Mouse (Mus musculus) spleen, adult 2 months (tissue): ENCODE measurements around the gene Rnf223. TPM values are rescaled to one million over a fixed set of nuclear protein-coding genes. Genes with fewer than 3 reads are reported as not detected.

ENCODE experiments used
- DNase-seq, 2 experiments: peaks; one replicate each; pipeline versions ENCODE4 v3.0.0 to v3.0.0-alpha.2; 2012 to 2021; ENCODE audit warnings: low spot score in 2 of 2, low read depth in 1 of 2
- H3K27ac ChIP-seq: fragments of 200-500 bp; 2 replicates; pipeline ENCODE4 v1.5.1; 2012; ENCODE audit warnings: low read length, inconsistent platforms; ENCODE audit not compliant: insufficient read depth
- H3K27me3 ChIP-seq: fragments of 200-500 bp; 2 replicates; pipeline ENCODE4 v1.6.1; 2012; ENCODE audit warnings: mild to moderate bottlenecking, moderate library complexity, low read length, inconsistent platforms; ENCODE audit not compliant: control insufficient read depth, insufficient read depth
- H3K36me3 ChIP-seq: fragments of 200-500 bp; 2 replicates; pipeline ENCODE4 v1.6.1; 2012; ENCODE audit warnings: mild to moderate bottlenecking, low read length, inconsistent platforms; ENCODE audit not compliant: control insufficient read depth, insufficient read depth
- H3K4me1 ChIP-seq: fragments of 200-500 bp; 2 replicates; pipeline ENCODE4 v1.6.1; 2011; ENCODE audit warnings: inconsistent platforms; ENCODE audit not compliant: control insufficient read depth, insufficient read depth, insufficient read length
- H3K4me3 ChIP-seq: fragments of 200-500 bp; 2 replicates; pipeline ENCODE4 v1.5.1; 2011; ENCODE audit warnings: mild to moderate bottlenecking, inconsistent platforms; ENCODE audit not compliant: insufficient read depth, insufficient read length; ENCODE audit errors: extremely low read depth
- CTCF ChIP-seq: fragments of 200-500 bp; IDR thresholded peaks from 2 replicates; pipeline ENCODE4 v1.5.1; 2011; ENCODE audit warnings: mild to moderate bottlenecking, inconsistent platforms; ENCODE audit not compliant: insufficient read depth, insufficient read length, insufficient replicate concordance; ENCODE audit errors: extremely low read depth
- POLR2A ChIP-seq: fragments of 200-500 bp; IDR thresholded peaks from 2 replicates; pipeline ENCODE4 v1.6.1; 2011; ENCODE audit warnings: low read depth, low read length, inconsistent platforms
- WGBS: fragments of 180-500 bp; shearing (Covaris S2); methylation state at CpG from one replicate; pipeline ENCODE4 v1.1.7; 2018; 5-methylcytosine and 5-hydroxymethylcytosine counted together
- polyA plus RNA-seq: library from polyadenylated mRNA; depleted of rRNA; stranded (reverse); fragments of >200 nt; gene quantifications from 2 replicates; pipeline ENCODE4 v1.2.3, GENCODE M21; 2012

Gene Rnf223
- polyA plus RNA-seq, 1 experiment = 0.67 TPM

- WGBS = 37% methylated on average over 3 of the region's 3 CpGs
- H3K27me3 ChIP-seq = no peaks in the 10 kb centered on the region
- no peaks in the 10 kb centered on the region for H3K4me1 ChIP-seq
- H3K27ac ChIP-seq = no peak overlapping the region
- no peak for DNase-seq
- H3K36me3 ChIP-seq = no peaks in the 10 kb centered on the region
- TF ChIP-seq POLR2A (no peak), CTCF (no peak)
- no peak overlapping the region for H3K4me3 ChIP-seq
Observed at GRCm38 (mm10) chr4:156101481-156101903, 28.8 kb upstream of the Rnf223 start.

- Histone ChIP-seq H3K36me3 (no peaks in the 10 kb centered on the region), H3K27me3 (no peaks in the 10 kb centered on the region), H3K27ac (no peak overlapping the region), H3K4me1 (no peaks in the 10 kb centered on the region), H3K4me3 (no peak overlapping the region)
- 90% methylated on average over 4 of the region's 4 CpGs for WGBS
- TF ChIP-seq CTCF = no peak
- no peak for TF ChIP-seq POLR2A
- no peak for DNase-seq
Observed at GRCm38 (mm10) chr4:156103342-156103741, 27.0 kb upstream of the Rnf223 start.

GRCm38 (mm10) chr4:156108606-156109546 lies 21.4 kb upstream of the Rnf223 start:
- Histone ChIP-seq H3K4me3 (peak overlapping the region; percentile 60), H3K27ac (peak overlapping the region; percentile 56), H3K36me3 (no peaks in the 10 kb centered on the region), H3K4me1 (peaks cover 2% of the 10 kb centered on the region; the same call in 1 of the 2 replicates), H3K27me3 (no peaks in the 10 kb centered on the region)
- 25% methylated on average over 13 of the region's 13 CpGs for WGBS
- TF ChIP-seq POLR2A (no peak), CTCF (no peak)
- DNase-seq = peak in 1 of 2 experiments; percentile 19

- Histone ChIP-seq H3K4me3 (peak within 1 kb of the TSS; percentile 84), H3K4me1 (peaks cover 2% of the 10 kb centered on the region; the same call in 1 of the 2 replicates), H3K36me3 (no peaks in the 10 kb centered on the region), H3K27ac (peak within 1 kb of the TSS; percentile 72), H3K27me3 (no peaks in the 10 kb centered on the region)
- TF ChIP-seq POLR2A = peak; percentile 44
- TF ChIP-seq CTCF = no peak
- DNase-seq = peak; percentile 96 to 97
- WGBS = under 1% methylated on average over 60 of the region's 60 CpGs
Observed at GRCm38 (mm10) chr4:156109570-156110331, 20.6 kb upstream of the Rnf223 start, which contains the start of gene 9430015G10Rik. TSS of gene 9430015G10Rik (plus strand) at chr4:156109982.

DNA sequence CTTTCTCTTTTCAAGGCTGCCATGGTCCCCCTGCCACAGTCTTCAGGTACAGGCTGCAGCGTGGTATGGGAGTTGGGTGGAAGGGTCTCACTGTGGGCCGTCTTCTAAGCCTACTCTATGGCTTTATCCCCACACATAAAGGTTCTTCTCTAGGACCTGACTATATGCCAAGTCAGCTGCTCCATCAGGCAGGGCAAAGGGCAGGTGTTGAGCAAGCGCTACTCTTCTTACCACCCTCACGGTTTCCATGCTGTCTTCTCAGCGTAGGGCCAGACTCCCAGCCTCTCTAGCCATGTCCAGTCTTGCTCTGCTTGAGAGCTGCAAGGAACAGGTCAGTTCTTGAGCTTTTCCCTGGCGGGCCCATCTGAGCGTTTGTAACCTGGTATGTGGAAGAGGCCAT lies 6.2 kb upstream of the Rnf223 start:
- no peak for DNase-seq
- 98% methylated on average over 7 of the region's 7 CpGs for WGBS
- TF ChIP-seq POLR2A (no peak), CTCF (no peak)

GRCm38 (mm10) chr4:156125393-156125792 lies 4.9 kb upstream of the Rnf223 start:
- WGBS = 95% methylated on average over 6 of the region's 6 CpGs
- Histone ChIP-seq H3K4me1 (no peaks in the 10 kb centered on the region), H3K27me3 (no peaks in the 10 kb centered on the region), H3K4me3 (no peak overlapping the region), H3K36me3 (peaks cover 6% of the 10 kb centered on the region; the same call in 1 of the 2 replicates), H3K27ac (no peak overlapping the region)
- DNase-seq = no peak
- no peak for TF ChIP-seq CTCF
- TF ChIP-seq POLR2A = no peak

More for the DNA sequence above, 6.2 kb upstream of the Rnf223 start:
- Histone ChIP-seq H3K4me3 (no peak overlapping the region), H3K27me3 (no peaks in the 10 kb centered on the region), H3K4me1 (no peaks in the 10 kb centered on the region), H3K36me3 (peaks cover 8% of the 10 kb centered on the region; the same call in 1 of the 2 replicates), H3K27ac (no peak overlapping the region)

GRCm38 (mm10) chr4:156126841-156127240 lies 3.5 kb upstream of the Rnf223 start:
- no peak for DNase-seq
- Histone ChIP-seq H3K27ac (no peak overlapping the region), H3K4me3 (no peak overlapping the region), H3K36me3 (peaks cover 4% of the 10 kb centered on the region; the same call in 1 of the 2 replicates), H3K4me1 (no peaks in the 10 kb centered on the region), H3K27me3 (no peaks in the 10 kb centered on the region)
- WGBS = 86% methylated on average over 7 of the region's 7 CpGs
- TF ChIP-seq CTCF (no peak), POLR2A (no peak)
